Mouse (Mus musculus): ENCODE measurements around the gene Naa16. TPM values are rescaled to one million over a fixed set of nuclear protein-coding genes. Genes with fewer than 3 reads are reported as not detected.

The Naa16 gene
- polyA plus RNA-seq, 1 experiment from 2014 or later, result 48.5 TPM

DNA sequence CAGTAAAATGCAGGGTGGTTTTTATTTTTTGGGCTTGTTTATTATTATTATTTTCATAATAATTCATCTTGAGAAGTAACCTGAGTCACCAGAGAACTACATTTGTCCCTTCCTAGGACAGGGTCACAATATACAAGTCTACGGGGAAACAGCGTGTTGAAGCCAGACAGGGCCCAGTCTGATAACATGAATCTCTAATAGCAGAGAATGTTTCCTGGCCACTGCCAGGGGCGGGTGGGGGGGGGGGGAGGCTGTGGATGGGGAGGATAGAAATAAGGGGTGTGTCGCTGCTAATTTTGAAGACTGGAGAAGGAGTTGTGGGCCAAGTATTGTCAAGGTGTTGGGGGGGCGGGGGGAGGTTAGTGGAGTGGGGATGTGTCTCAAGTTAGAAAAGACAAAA is 82.7 kb downstream of the Naa16 start:
- DNase-seq (ENCODE audit: low spot score) (no peak), ATAC-seq (replicated peaks; ENCODE audit: low FRiP score) (no peak)
- no peak overlapping the region for H3K4me2 ChIP-seq (ENCODE audit: low read depth, low read length, severe bottlenecking)
- no peaks in the 10 kb centered on the region for H3K9me3 ChIP-seq (ENCODE audit: control insufficient read depth, low read length)
- no peak overlapping the region for H3K4me3 ChIP-seq (ENCODE audit: low read depth, low read length)
- WGBS, result 61% methylated on average over 5 of the region's 5 CpGs
- peaks cover 7% of the 10 kb centered on the region; the same call in 1 of the 2 replicates for H3K4me1 ChIP-seq (replicated peaks; ENCODE audit: control insufficient read depth, insufficient read depth, low read length)
- no peaks in the 10 kb centered on the region for H3K36me3 ChIP-seq (ENCODE audit: control insufficient read depth, insufficient read depth, low read length)
- H3K27ac ChIP-seq (ENCODE audit: low read depth, low read length), result no peak overlapping the region
- H3K27me3 ChIP-seq (ENCODE audit: control insufficient read depth, insufficient read depth, low read length), result no peaks in the 10 kb centered on the region
- H3K9ac ChIP-seq (ENCODE audit: low read length), result no peak overlapping the region; the same call in 1 of the 2 replicates

DNA sequence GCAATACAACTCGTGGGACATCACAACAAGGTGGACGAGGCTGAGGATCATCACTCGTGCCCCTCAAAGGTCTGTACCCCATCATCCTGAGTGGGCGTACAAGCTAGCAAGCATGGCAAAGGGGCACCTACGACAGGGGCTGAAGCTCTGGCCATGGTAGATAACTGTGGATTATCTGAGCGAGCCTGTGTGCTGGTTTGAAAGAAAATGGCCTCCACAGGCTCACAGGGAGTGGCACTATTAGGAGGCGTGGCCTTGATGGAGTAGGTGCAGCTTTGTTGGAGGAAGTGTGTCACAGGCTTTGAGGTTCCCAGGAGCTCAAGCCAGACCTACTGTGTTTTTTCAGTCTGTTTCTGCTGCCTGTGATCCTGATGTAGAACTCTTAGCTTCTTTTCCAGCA is 83.4 kb downstream of the Naa16 start:
- no peak overlapping the region for H3K27ac ChIP-seq (ENCODE audit: low read depth, low read length)
- H3K27me3 ChIP-seq (ENCODE audit: control insufficient read depth, insufficient read depth, low read length), result no peaks in the 10 kb centered on the region
- no peak overlapping the region for H3K9ac ChIP-seq (ENCODE audit: low read length)
- no peak overlapping the region for H3K4me2 ChIP-seq (ENCODE audit: low read depth, low read length, severe bottlenecking)
- peaks cover 7% of the 10 kb centered on the region; the same call in 1 of the 2 replicates for H3K4me1 ChIP-seq (replicated peaks; ENCODE audit: control insufficient read depth, insufficient read depth, low read length)
- H3K4me3 ChIP-seq (ENCODE audit: low read depth, low read length), result no peak overlapping the region
- WGBS, result 90% methylated on average over 7 of the region's 7 CpGs
- H3K9me3 ChIP-seq (ENCODE audit: control insufficient read depth, low read length), result no peaks in the 10 kb centered on the region
- H3K36me3 ChIP-seq (ENCODE audit: control insufficient read depth, insufficient read depth, low read length), result no peaks in the 10 kb centered on the region
- ATAC-seq (replicated peaks; ENCODE audit: low FRiP score), result no peak
- no peak for DNase-seq (ENCODE audit: low spot score)

DNA sequence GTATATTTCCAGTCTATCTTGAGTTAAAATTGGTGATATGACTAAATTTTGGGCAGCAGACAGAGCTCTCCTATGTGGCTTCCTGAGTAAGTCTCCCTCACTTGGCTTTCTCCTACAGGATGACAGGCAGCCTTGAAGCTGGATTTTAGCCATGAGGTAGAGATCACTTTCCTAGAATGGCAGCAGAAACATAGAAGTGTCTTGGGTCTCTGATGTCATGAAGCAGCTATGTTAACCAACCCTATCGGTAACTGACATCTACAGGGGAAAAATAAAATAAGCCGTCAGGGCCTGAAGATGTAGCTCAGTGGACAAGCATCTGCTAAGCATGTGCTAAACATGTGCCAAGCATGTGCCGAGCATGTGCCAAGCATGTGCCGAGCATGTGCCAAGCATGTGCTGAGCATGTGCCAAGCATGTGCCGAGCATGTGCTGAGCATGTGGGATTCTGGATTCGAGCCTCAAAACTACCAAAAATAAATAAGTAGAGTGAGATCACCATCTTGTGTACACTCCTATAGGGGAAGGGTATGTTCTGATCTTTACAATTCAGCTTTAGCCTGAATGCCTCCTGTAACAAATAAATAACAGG is 85.6 kb downstream of the Naa16 start:
- 88% methylated on average over 6 of the region's 6 CpGs for WGBS
- DNase-seq (ENCODE audit: low spot score) (no peak), ATAC-seq (replicated peaks; ENCODE audit: low FRiP score) (no peak)
- H3K4me2 ChIP-seq (ENCODE audit: low read depth, low read length, severe bottlenecking), result no peak overlapping the region
- peaks cover 13% of the 10 kb centered on the region; the same call in 1 of the 2 replicates for H3K4me1 ChIP-seq (replicated peaks; ENCODE audit: control insufficient read depth, insufficient read depth, low read length)
- no peak overlapping the region for H3K9ac ChIP-seq (ENCODE audit: low read length)
- H3K36me3 ChIP-seq (ENCODE audit: control insufficient read depth, insufficient read depth, low read length), result no peaks in the 10 kb centered on the region
- no peak overlapping the region for H3K4me3 ChIP-seq (ENCODE audit: low read depth, low read length)
- H3K27me3 ChIP-seq (ENCODE audit: control insufficient read depth, insufficient read depth, low read length), result no peaks in the 10 kb centered on the region
- no peak overlapping the region for H3K27ac ChIP-seq (ENCODE audit: low read depth, low read length)
- no peaks in the 10 kb centered on the region for H3K9me3 ChIP-seq (ENCODE audit: control insufficient read depth, low read length)

DNA sequence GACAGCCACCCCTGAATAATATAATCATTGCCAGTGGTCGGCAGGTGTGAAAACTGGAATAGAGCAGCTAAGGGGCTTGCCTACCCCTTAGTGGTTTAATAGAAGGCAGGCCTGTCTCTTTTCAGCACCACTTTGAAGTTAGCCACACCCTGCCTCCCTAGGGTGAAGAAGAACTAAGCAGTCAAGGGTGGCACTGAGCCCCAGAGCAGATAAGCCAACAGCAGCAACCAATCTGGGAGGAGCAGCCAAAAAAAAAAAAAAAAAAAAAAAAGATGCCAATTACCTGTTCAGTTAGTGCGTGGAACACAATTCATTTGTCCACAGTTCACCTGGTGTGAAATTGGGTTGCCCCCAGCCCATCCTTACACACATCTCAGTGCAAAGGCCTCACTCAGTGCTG is 87.4 kb downstream of the Naa16 start:
- Histone ChIP-seq H3K27me3 (ENCODE audit: control insufficient read depth, insufficient read depth, low read length) (no peaks in the 10 kb centered on the region), H3K4me2 (ENCODE audit: low read depth, low read length, severe bottlenecking) (no peak overlapping the region), H3K4me1 (replicated peaks; ENCODE audit: control insufficient read depth, insufficient read depth, low read length) (peaks cover 11% of the 10 kb centered on the region), H3K9ac (ENCODE audit: low read length) (no peak overlapping the region), H3K9me3 (ENCODE audit: control insufficient read depth, low read length) (no peaks in the 10 kb centered on the region), H3K4me3 (ENCODE audit: low read depth, low read length) (no peak overlapping the region), H3K36me3 (ENCODE audit: control insufficient read depth, insufficient read depth, low read length) (no peaks in the 10 kb centered on the region), H3K27ac (ENCODE audit: low read depth, low read length) (no peak overlapping the region)
- WGBS, result 74% methylated on average over 2 of the region's 2 CpGs
- ATAC-seq (replicated peaks; ENCODE audit: low FRiP score) (no peak), DNase-seq (ENCODE audit: low spot score) (no peak)

DNA sequence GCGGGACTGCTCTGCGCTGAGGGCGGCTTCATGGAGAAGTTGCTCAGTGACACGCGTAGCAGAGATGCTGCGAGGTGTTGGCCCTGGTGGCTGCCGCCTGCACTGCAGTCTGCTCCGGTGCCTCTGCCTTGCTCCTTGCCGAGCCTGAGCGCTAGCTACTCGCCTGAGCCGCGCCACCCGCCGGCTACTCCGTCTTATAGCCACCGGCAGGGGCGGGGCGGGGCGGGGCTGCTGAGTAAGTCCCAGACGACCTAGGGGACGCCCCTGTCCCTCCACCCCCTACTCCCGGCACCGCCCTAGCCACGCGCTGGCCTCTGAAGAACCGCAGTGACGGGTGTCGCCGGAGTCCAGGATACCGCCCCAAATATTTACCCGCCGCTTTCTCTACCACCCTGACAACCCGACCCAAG is 89.1 kb downstream of the Naa16 start, which contains the start of gene Rgcc:
Rgcc (minus strand) TSS at position 180 of the 410 bp plus-strand sequence.
- ATAC-seq (replicated peaks; ENCODE audit: low FRiP score), result peak; percentile 96
- WGBS, result under 1% methylated on average over 34 of the region's 34 CpGs
- H3K27me3 ChIP-seq (ENCODE audit: control insufficient read depth, insufficient read depth, low read length), result no peaks in the 10 kb centered on the region
- H3K4me1 ChIP-seq (replicated peaks; ENCODE audit: control insufficient read depth, insufficient read depth, low read length), result peaks cover 17% of the 10 kb centered on the region
- peak; percentile 99 for DNase-seq (ENCODE audit: low spot score)
- H3K4me2 ChIP-seq (ENCODE audit: low read depth, low read length, severe bottlenecking), result peak within 1 kb of the TSS; percentile 99
- peak within 1 kb of the TSS; percentile 77 for H3K9ac ChIP-seq (ENCODE audit: low read length)
- no peaks in the 10 kb centered on the region for H3K9me3 ChIP-seq (ENCODE audit: control insufficient read depth, low read length)
- no peaks in the 10 kb centered on the region for H3K36me3 ChIP-seq (ENCODE audit: control insufficient read depth, insufficient read depth, low read length)
- H3K27ac ChIP-seq (ENCODE audit: low read depth, low read length), result no peak within 1 kb of the TSS
- H3K4me3 ChIP-seq (ENCODE audit: low read depth, low read length), result peak within 1 kb of the TSS; percentile 63

DNA sequence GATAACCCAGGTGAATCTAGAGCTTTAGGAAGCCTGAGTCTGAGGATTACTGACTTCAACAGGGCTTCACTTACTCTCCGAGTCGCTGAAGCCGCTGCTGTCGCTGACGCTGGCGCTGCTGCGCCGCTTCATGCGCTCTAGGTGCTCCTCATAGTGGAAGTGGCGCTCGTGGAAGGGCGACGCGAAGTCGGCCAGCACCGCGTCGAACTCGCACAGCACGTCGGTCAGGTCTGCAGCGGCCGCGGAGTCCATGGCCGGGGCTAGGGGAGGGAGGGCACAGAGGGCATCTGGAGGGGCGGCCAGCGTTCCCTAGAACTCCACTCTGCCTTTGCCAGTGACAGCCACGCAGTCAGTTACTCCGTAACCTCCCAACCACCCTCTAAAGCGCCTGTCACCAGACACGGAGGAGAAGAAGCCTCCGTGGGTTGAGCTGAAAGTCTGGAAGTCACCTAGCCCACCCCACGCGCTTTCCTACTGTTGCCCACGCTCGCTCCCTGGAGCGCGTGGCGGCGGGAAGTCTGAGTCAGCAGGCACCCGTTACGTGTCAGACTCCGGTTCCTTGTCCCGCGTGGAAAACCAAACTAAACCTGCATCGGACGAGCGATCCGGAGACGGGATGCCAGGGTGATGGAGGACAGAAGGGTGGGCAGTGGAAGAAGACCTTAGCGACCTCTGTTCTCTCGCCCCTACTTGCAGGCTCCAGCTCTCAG is 89.8 kb downstream of the Naa16 start:
- H3K27me3 ChIP-seq (ENCODE audit: control insufficient read depth, insufficient read depth, low read length), result no peaks in the 10 kb centered on the region
- 1% methylated on average over 52 of the region's 52 CpGs for WGBS
- no peak overlapping the region for H3K27ac ChIP-seq (ENCODE audit: low read depth, low read length)
- ATAC-seq (replicated peaks; ENCODE audit: low FRiP score) (peak; percentile 14; the same call in 1 of the 2 replicates), DNase-seq (ENCODE audit: low spot score) (peak; percentile 69)
- H3K4me3 ChIP-seq (ENCODE audit: low read depth, low read length), result peak overlapping the region; percentile 63
- peaks cover 21% of the 10 kb centered on the region for H3K4me1 ChIP-seq (replicated peaks; ENCODE audit: control insufficient read depth, insufficient read depth, low read length)
- H3K9me3 ChIP-seq (ENCODE audit: control insufficient read depth, low read length), result no peaks in the 10 kb centered on the region
- peak overlapping the region; percentile 77 for H3K9ac ChIP-seq (ENCODE audit: low read length)
- peak overlapping the region; percentile 99 for H3K4me2 ChIP-seq (ENCODE audit: low read depth, low read length, severe bottlenecking)
- no peaks in the 10 kb centered on the region for H3K36me3 ChIP-seq (ENCODE audit: control insufficient read depth, insufficient read depth, low read length)

DNA sequence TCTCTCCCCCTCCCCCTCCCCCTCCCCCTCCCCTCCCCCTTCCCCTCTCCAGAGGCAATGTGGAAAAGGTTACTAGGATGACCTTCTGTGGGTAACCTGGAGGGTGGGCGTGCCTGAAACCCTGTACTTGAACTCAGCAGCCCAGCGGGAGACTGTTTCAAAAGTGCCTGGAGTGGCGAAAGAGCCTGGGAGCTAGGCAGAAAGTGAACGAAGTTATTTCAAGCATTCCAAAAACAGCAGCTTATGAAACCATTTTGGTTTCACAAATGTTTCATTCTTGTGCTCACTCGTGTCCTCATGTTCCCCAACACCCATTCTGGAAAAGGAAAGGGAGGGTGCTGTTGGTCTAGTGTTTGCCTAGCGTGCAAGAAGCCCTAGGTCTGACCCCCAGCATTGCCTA is 90.8 kb downstream of the Naa16 start:
- H3K27me3 ChIP-seq (ENCODE audit: control insufficient read depth, insufficient read depth, low read length), result no peaks in the 10 kb centered on the region
- peak overlapping the region; percentile 77 for H3K9ac ChIP-seq (ENCODE audit: low read length)
- H3K4me1 ChIP-seq (replicated peaks; ENCODE audit: control insufficient read depth, insufficient read depth, low read length), result peaks cover 23% of the 10 kb centered on the region
- DNase-seq (ENCODE audit: low spot score), result no peak
- peak overlapping the region; percentile 99 for H3K4me2 ChIP-seq (ENCODE audit: low read depth, low read length, severe bottlenecking)
- WGBS, result 17% methylated on average over 6 of the region's 6 CpGs
- H3K27ac ChIP-seq (ENCODE audit: low read depth, low read length), result no peak overlapping the region
- H3K9me3 ChIP-seq (ENCODE audit: control insufficient read depth, low read length), result no peaks in the 10 kb centered on the region
- H3K36me3 ChIP-seq (ENCODE audit: control insufficient read depth, insufficient read depth, low read length), result no peaks in the 10 kb centered on the region
- ATAC-seq (replicated peaks; ENCODE audit: low FRiP score), result no peak
- H3K4me3 ChIP-seq (ENCODE audit: low read depth, low read length), result peak overlapping the region; percentile 63

DNA sequence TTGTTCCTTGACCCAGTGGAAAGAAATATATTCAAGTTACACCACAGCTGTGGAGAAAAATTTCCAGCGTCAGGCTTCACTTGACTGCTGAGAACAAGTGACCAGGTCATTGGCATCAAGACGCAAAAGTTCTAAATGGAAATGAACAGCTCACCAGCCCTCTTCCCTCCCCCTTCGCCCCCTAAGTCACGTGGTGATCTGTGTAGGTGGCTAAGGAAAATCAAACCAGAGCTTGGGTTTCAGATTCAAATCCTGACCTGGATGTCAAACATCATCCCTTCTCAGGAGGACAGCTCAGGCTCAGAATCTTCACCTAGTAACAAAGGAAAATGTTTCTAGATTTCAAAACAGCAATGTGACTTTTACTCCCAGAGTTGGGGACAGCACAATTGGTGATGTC is 91.3 kb downstream of the Naa16 start:
- ATAC-seq (replicated peaks; ENCODE audit: low FRiP score), result no peak
- H3K4me3 ChIP-seq (ENCODE audit: low read depth, low read length), result 0 out of 2 replicates have a peak overlapping the region, but pooled peaks have one; percentile 63
- H3K27ac ChIP-seq (ENCODE audit: low read depth, low read length), result no peak overlapping the region
- no peaks in the 10 kb centered on the region for H3K27me3 ChIP-seq (ENCODE audit: control insufficient read depth, insufficient read depth, low read length)
- peaks cover 23% of the 10 kb centered on the region for H3K4me1 ChIP-seq (replicated peaks; ENCODE audit: control insufficient read depth, insufficient read depth, low read length)
- H3K9me3 ChIP-seq (ENCODE audit: control insufficient read depth, low read length), result no peaks in the 10 kb centered on the region
- H3K9ac ChIP-seq (ENCODE audit: low read length), result no peak overlapping the region
- WGBS, result 60% methylated on average over 4 of the region's 4 CpGs
- H3K36me3 ChIP-seq (ENCODE audit: control insufficient read depth, insufficient read depth, low read length), result no peaks in the 10 kb centered on the region
- peak overlapping the region; percentile 19; the same call in 1 of the 2 replicates for H3K4me2 ChIP-seq (ENCODE audit: low read depth, low read length, severe bottlenecking)
- DNase-seq (ENCODE audit: low spot score), result no peak

Data from forebrain, embryonic 11.5 days (tissue).